In the genomic region with DNA sequence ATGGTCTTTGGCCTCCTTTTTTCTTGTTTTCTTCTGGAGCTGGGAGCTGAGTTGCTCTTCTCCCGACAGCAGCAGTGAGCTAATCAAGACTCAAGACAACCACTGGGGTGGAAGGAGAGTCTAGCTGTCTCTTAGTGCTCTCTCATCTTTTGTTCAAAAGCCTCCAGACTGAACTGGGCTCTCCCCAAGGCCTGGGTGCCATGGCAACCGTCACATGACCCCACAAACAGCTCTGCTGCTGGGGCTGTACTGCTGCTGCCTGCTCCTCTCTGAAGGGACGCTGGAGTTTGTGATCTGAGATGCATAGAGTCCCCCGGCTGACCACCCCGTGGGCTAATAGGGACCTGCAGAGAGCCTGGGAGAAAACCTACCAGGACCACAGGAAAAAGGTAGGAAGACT, we compare ENCODE assay signal across 8 mouse cellular contexts. TPM values are rescaled to one million over a fixed set of nuclear protein-coding genes. Genes with fewer than 3 reads are reported as not detected.
DNase-seq lines count a peak whose midpoint lies in the region; ATAC-seq lines count a peak whose summit lies in the region.

A gene (plus strand): TSS at position 222 of the 400 bp plus-strand sequence.

- H3K27me3 ChIP-seq in heart, embryonic 12.5 days (replicated peaks), result no peaks in the 10 kb centered on the region
- H3K27me3 ChIP-seq in midbrain, embryonic 15.5 days (replicated peaks), result no peaks in the 10 kb centered on the region
- no peaks in the 10 kb centered on the region for H3K27me3 ChIP-seq in stomach, embryonic 16.5 days (ENCODE audit: control insufficient read depth, insufficient read depth, low read length)

- WGBS in heart, embryonic 12.5 days, result 22% methylated on average over 5 of the region's 5 CpGs
- WGBS in midbrain, embryonic 15.5 days, result 0% methylated on average over 5 of the region's 5 CpGs
- WGBS in stomach, embryonic 16.5 days, result 17% methylated on average over 5 of the region's 5 CpGs

- peaks cover 26% of the 10 kb centered on the region for H3K4me1 ChIP-seq in heart, embryonic 12.5 days (replicated peaks)
- peaks cover 15% of the 10 kb centered on the region for H3K4me1 ChIP-seq in midbrain, embryonic 15.5 days
- H3K4me1 ChIP-seq in stomach, embryonic 16.5 days (ENCODE audit: control insufficient read depth, insufficient read depth, low read length), result peaks cover 9% of the 10 kb centered on the region

- H3K4me2 ChIP-seq in heart, embryonic 12.5 days, result no peak within 1 kb of the TSS
- peak within 1 kb of the TSS; percentile 39 for H3K4me2 ChIP-seq in midbrain, embryonic 15.5 days
- no peak within 1 kb of the TSS for H3K4me2 ChIP-seq in stomach, embryonic 16.5 days (ENCODE audit: low read depth, low read length)

- H3K9ac ChIP-seq in heart, embryonic 12.5 days, result 0 out of 2 replicates have a peak within 1 kb of the TSS, but pooled peaks have one; percentile 10
- no peak within 1 kb of the TSS; the same call in 1 of the 2 replicates for H3K9ac ChIP-seq in midbrain, embryonic 15.5 days
- no peak within 1 kb of the TSS for H3K9ac ChIP-seq in stomach, embryonic 16.5 days (ENCODE audit: low read length)

- H3K9me3 ChIP-seq in heart, embryonic 12.5 days (replicated peaks), result no peaks in the 10 kb centered on the region
- H3K9me3 ChIP-seq in midbrain, embryonic 15.5 days, result no peaks in the 10 kb centered on the region
- no peaks in the 10 kb centered on the region for H3K9me3 ChIP-seq in stomach, embryonic 16.5 days (replicated peaks; ENCODE audit: control insufficient read depth, low read length)

- no peak within 1 kb of the TSS for H3K27ac ChIP-seq in heart, embryonic 12.5 days (ENCODE audit: poor library complexity, severe bottlenecking)
- peak within 1 kb of the TSS; percentile 72 for H3K27ac ChIP-seq in midbrain, embryonic 15.5 days
- no peak within 1 kb of the TSS for H3K27ac ChIP-seq in stomach, embryonic 16.5 days (ENCODE audit: low read length)

- no peaks in the 10 kb centered on the region for H3K36me3 ChIP-seq in heart, embryonic 12.5 days
- no peaks in the 10 kb centered on the region for H3K36me3 ChIP-seq in midbrain, embryonic 15.5 days (replicated peaks)
- H3K36me3 ChIP-seq in stomach, embryonic 16.5 days (ENCODE audit: control insufficient read depth, insufficient read depth, low read length), result no peaks in the 10 kb centered on the region

- DNase-seq in cerebellum, postnatal 10 days, result peak; percentile 86 to 91
- DNase-seq in cerebellum, adult 9-10 months, result no peak
- peak; percentile 86 for DNase-seq in CD4-positive, CD25-positive, alpha-beta regulatory T cell, adult 2 months (ENCODE audit: low read depth, low spot score)
- peak; percentile 43 to 66 for DNase-seq in cerebellum, postnatal 4 days (ENCODE audit: low spot score in 2 of 2)
- peak; percentile 55 to 69 for DNase-seq in layer of hippocampus, postnatal 36 days

- peak; percentile 71; the same call in 1 of the 2 replicates for ATAC-seq in heart, embryonic 12.5 days (ENCODE audit: insufficient number of reproducible peaks, low FRiP score)
- peak; percentile 100 for ATAC-seq in midbrain, embryonic 15.5 days (replicated peaks)
- ATAC-seq in stomach, embryonic 16.5 days (ENCODE audit: insufficient read depth, low FRiP score), result peak; percentile 62; the same call in 1 of the 2 replicates

- no peak within 1 kb of the TSS for H3K4me3 ChIP-seq in heart, embryonic 12.5 days
- peak within 1 kb of the TSS; percentile 20 for H3K4me3 ChIP-seq in midbrain, embryonic 15.5 days
- no peak within 1 kb of the TSS for H3K4me3 ChIP-seq in stomach, embryonic 16.5 days (replicated peaks; ENCODE audit: low read length)

RNA-seq across cellular contexts. Expression of the gene that starts here (rescaled TPM):
- 0.26 TPM in 1 of 2 replicates, not detected in the other for polyA plus RNA-seq in heart, embryonic 12.5 days (2016; fragmentation: Nextera tagmentation; extraction: Ambion mirVana)
- 1 to 10 TPM; 1.1 to 1.3 TPM for total RNA-seq in layer of hippocampus, postnatal 36 days (2021)
- 1.7 and 2.3 TPM in 2 replicates for polyA plus RNA-seq in midbrain, embryonic 15.5 days (2015; fragmentation: Nextera tagmentation; extraction: Ambion mirVana)
- 0.05 and 0.42 TPM in 2 replicates for polyA plus RNA-seq in stomach, embryonic 16.5 days (2015; fragmentation: Nextera tagmentation; extraction: Ambion mirVana)

Comparison
In these comparisons a context has a peak if more than half of its experiments do, and no peak if none do; other contexts are left out.
1. Peak in ATAC-seq and H3K9ac ChIP-seq in heart, embryonic 12.5 days; RNA of the gene not detected or under 1 TPM.
2. Peak in ATAC-seq in stomach, embryonic 16.5 days; RNA of the gene not detected or under 1 TPM.